Mouse (Mus musculus) left cerebral cortex, postnatal 4 days (tissue): ENCODE data around the gene Myo10. TPM values are rescaled to one million over a fixed set of nuclear protein-coding genes. Genes with fewer than 3 reads are reported as not detected.
A peak's percentile ranks its signal among the peaks of the same experiment; 100 is the strongest.

ENCODE experiments used
- DNase-seq: peaks from one replicate; pipeline ENCODE4 v3.0.0-alpha.2; 2022
- intact Hi-C: fragments of 180-260 bp; cut with DNase I; formaldehyde crosslinking; loops from one replicate; pipeline ENCODE4 v1.15.1; 2025
- total RNA-seq, 2 experiments: library from RNA; stranded (reverse); gene quantifications; 2 replicates each; pipeline ENCODE4 v1.2.3; 2021

The Myo10 gene
- total RNA-seq, 2 experiments from 2014 or later = 40.6 to 45.5 TPM

DNA sequence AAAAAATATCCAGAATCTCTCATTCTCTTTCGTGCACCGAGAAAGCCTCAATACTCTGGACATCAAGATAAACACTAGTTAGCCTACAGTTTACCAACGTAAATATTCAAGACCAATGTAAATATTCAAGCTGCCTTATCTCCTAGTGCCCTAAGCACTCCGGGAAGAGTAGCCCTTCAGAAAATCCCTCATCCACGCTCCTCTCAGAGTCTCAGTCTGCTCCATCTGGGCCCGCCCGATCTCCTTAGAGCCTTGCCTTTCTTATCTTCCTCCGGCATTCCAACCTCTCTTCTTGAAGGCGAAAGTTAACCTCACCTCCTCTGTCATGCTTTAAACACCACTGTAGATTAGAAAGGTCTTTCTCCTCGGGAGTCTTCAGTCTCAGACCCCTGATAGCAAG, 13.1 kb upstream of the Myo10 start:
- intact Hi-C loops = no loop called here
- no peak for DNase-seq

DNA sequence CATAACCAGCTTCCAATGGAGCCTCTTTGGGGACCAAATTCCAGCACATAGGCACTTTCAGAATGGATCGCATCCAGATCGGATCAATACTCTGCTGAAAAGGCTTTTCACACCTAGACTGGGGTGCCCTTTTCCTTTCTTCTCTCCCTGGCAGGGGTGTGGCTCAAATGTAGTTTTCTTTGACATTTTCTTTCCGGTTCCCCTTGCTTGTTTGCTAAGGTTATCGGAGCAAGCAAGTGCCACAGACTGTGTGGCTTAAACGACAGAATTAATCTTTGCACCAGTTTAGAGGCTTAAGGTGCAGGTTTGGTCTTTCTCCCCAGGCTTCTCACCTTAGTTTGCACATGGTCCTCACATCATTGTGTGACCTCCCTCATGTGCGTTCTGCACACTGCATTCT, 11.1 kb upstream of the Myo10 start:
- intact Hi-C loops = no loop called here
- no peak for DNase-seq

DNA sequence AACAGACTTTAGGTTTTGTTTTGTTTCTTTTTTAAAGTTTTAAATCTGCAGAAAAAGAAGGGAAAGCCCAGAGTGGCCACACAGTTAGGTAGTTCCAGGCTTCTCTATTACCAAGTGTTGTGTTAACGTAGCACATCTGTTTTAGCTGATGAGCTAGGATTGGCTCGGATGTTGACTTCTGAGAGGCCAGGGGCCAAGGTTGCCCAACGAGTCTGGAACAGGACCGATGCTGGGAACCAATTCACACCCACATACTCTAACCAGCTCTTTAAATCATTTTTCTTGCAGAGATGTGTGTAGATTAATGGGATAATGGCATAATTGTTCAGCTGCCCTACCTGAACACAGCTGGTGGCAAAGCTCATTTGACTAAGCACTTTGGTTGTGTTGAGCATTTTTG, 1.8 kb upstream of the Myo10 start:
- intact Hi-C loops = no loop called here
- DNase-seq = no peak

DNA sequence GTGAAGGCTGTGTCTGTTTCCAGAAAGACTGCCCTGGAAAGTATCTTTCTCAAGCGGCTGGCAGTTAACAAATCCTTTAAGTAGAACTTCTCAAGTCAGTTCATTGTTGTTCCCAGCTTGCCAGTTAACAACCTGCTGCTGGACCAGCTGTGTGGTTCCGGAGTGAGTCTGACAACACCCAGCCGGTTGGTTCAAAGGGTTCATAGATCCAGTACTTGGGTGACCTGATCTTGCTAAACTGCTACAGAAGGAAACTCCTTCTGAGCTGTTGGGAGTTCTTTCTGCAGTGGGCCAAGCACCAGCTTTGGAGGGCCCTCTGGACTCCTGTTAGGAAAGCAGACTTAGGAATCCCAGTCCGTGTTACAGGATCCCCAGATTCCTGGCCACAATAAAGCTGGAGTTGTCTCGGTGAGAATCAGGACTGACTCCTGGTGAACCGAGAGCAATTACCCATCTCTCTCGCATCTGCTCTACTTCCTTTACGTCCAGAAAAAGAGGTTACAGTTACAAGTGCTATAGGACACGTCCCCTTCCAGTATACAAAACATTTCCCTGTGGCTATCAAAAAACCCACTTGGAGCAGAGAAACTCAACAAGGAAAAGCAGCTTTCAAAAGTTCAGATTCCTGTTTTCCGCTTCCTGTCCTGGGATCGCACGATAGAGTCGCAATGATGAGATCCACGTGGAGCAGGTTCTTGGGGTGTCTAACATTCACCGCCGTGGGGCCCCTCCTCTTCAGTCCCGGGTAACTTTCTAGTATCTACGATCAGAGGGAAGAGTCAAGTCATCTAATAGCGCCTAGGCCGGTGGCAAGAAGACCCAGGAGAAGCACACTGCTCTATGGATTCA, 750 bp upstream of the Myo10 start:
- DNase-seq = no peak
- intact Hi-C loops = no loop called here

DNA sequence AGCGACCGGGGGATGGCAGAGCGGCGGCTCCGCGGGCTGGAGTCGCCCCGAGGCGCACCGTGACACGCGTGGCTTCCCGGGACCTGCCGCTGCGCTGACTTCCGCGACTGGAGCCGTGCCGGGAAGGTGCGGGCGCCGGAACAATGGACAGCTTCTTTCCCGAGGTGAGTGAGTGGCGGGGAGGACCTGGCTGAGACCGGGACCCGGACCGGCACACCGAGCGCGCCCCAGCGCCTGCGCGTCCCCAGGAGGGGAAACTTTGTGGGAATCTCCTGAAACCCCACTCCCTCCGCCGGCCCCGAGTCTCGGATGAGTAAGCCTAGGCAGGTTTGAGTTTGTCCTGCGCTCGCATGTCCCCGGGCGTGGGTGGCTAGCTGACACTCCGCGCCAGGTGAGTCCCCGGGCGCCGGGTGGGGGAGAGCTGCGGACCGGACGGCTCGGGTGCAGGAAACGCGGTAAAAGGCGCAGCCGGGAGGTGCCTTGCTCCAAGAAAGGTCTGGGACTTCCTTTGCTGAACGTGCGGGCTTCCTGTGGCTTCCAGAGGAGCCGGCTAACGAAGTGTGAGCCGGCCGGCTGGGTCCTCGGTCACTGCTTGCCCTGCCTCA, 644 bp downstream of the Myo10 start:
- peak; percentile 36 for DNase-seq
- intact Hi-C loops = no loop called here

DNA sequence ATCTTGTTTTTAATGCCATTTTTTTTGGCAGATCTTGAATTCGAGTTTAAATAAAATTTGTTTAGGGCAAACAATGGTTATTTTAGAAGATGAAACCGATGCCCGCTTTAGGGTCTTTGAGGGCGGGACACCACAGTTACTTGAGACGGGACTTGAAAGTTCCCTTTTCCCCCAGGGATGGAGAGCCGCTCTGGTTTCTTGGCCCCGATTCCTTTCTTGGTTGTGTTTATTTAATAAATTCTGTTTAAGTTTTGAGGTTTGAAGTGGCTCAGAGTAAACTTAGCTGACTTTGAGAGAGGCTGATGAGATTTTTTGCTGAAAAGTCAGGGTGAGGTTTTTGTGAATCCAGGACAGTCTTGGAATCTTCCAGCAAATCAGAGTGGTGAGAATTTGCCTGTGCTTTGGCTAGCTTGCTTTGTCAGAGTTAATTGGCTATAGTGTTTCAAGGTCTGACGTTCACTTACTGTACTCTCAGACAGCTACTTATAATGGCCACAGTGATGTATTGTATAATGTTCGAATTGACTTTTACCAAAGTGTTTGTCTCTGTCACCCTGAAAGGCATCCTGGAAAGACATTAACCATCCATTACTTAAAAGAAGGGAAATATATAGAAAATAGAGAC, 1.3 kb downstream of the Myo10 start:
- DNase-seq = no peak

DNA sequence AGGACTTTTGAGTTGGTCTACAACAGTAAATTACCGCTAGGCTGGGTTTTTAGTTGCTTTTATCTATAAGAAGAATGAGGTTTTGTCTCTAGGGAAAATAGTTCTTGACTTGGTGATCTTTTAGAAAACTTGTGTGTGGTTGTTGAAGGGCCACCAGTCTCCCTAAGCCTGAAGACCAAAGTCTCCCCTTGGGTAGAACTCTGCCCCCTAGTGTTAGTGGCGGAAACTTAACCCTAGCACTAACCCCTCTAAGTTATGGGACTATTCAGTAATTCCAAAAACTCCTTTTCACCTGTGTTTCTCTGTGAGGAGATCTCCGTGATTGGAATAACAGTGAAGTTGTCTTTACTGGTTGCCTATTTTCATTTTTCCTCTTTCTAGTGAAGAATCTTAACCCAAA, 1.9 kb downstream of the Myo10 start:
- intact Hi-C loops = no loop called here
- peak; percentile 41 for DNase-seq

More for the DNA sequence above, 1.3 kb downstream of the Myo10 start:
- intact Hi-C loops = no loop called here

DNA sequence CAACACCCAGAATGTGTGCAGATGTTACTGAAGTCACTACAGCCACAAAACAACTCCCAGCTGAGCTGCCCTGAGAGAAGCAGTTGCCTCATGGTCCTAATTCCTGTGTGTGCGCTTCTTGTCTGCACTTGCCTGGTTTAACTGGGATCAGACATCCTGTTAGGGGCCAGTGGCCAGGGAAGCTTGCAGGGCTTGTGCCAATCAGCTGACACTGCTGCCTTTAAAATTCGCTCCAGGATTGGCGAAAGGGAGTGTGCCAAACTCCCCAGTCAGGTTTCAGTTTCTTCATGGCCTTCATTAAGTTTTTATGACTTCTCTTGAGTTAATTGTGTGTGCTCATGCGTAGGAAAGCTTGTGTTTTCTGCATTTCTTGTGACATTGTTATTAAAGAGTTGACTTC, 3.1 kb downstream of the Myo10 start:
- DNase-seq = peak; percentile 34
- intact Hi-C loops = no loop called here

DNA sequence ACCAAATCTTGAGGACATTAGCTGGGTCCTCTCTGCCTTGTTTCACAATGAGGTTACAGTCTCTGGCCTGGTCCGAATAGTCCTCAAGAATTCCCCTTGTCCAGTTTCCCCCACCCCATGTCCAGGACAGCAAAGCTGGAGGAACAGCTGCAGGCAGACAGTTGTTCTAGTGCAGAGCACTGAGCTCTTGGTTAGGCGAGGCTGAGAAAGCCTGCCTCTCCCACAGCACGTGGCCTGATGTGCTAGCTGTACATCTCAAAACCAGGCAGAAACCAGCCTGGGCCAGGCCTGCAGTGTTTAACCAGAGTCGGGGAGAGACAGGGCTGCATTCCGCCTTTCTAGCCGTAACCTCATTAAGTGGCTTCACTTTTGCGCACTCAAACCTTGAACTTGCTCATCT, 4.7 kb downstream of the Myo10 start:
- intact Hi-C loops = no loop called here
- no peak for DNase-seq

DNA sequence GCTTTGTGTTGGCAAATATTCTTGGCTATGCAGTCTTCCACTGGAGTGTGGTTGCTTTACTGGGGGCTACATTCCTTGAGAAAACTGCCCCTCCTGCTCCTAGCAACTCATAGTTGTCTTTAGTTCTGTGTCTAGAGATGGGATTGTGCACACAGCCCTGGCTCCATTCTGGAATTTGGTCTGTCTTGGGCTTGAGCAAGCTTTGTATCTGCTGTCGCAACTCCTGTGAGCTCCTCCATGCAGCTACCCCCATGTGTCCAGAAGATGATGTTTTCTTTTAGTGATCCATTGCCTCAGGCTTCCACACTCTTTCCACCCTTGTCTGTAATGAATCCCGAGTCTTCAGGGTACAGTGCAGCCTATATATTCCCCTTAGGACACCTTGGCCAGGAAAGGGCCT, 5.9 kb downstream of the Myo10 start:
- intact Hi-C loops = no loop called here
- DNase-seq = no peak

DNA sequence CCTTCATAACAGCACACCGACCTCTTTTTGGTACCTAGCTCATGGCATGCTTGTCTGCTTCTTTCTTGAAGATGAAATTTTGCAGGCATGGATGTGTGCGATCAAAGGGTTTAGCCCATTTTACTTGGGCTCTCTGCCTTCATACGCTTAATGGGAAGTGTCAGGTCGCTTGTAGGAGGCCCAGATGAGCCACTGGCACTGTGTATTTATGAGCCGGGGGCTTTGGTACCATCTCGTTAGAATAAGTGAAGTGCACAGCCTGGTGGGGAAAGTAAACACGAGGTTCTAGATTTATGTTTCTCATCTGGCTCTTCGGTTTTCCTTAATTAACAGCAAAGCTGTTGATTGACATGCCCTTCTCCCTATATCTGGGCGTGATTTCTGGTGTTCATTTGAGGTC, 8.4 kb downstream of the Myo10 start:
- peak; percentile 45 for DNase-seq
- intact Hi-C loops = no loop called here

DNA sequence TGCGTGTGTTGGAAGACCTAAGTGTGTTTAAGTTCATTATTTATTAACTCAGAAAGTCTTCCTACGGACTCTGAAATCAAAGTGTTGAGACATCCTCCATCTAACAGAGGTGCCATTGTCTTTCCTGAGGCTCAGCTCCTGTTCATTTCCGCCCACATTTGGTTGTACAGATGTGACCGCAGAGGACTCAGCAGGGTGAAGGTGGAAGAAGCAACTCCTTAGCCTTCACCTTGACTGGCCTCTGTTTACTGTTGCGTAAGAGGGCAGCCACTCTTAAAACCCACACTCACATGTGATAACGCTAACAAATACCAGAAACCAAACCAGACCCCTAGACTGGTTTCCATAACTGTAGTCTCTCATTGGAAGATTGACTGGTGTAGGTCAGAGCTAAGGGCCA, 9.0 kb downstream of the Myo10 start:
- intact Hi-C loops = no loop called here

DNA sequence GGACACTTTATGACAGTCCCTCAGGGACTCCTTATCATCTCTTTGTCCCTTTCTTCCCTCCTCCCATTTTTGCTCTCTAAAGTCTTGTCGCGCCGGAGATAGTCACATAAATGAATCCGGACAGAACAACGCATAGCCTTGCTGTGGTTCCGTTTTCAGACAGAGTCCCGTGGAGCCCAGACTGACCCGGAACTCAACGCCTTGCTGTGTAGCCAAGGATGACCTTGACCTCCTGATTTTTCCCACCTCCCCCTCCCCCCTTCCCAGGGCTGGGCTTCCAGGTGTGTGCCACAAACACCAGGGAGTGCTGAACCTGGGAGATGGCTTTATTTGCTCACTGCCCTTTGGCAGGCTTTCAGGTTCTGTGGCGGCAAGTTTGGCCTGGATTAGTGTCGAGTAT, 10.6 kb downstream of the Myo10 start:
- intact Hi-C loops = no loop called here
- DNase-seq = no peak

More for the DNA sequence above, 9.0 kb downstream of the Myo10 start:
- DNase-seq = no peak

DNA sequence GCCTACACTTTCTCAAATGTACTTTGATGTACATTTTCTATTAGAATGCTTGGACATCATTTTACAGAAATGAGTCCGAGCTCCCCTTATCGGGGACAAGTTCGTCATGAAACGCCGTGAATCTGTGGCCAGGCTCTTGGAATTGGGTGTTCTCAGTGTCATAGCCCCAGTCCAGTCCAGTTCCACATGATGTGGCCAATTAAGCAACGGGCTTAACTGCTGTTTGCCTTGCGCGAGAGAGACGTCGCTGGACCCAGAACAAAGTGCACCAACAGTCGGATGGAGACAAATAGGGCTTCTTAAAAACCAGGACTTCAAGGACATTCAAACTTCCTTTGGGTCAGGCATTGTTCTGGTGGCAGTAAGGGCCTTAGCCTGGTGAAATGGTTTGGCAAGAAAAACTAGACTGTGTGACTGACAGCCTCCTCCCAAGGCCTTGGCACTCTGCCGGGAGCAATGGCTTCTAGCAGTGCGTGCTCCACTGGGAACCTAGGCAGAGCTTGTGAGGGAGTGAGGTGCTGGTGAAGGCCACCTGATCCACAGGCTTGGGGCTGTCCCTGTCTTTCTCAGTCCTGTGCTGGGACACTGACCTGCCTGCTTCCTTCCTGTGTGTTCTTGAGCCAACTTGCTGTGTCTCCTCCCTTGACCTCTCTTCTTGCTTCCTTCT, 11.5 kb downstream of the Myo10 start:
- intact Hi-C loops = no loop called here
- DNase-seq = peak; percentile 79

DNA sequence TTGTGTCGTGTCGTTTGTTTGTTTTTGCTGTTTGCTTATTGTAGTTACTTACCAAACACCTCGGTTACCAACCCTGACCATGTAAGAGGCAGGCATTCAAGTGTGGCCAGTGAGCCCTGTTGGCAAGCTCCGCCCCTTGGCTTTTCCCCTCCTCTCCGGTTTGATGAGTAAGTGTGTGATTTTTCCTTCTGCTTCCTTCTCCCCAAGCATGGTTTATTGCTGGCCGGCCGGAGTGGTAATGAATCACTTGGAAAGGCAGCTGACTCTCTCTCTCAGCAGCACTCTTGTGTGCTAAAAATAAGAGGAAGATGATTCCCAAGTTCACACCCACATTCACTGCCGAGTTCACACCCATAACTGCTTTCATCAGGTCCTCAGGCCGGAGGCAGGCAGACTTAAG, 15.4 kb downstream of the Myo10 start:
- intact Hi-C loops = no loop called here
- DNase-seq = no peak

DNA sequence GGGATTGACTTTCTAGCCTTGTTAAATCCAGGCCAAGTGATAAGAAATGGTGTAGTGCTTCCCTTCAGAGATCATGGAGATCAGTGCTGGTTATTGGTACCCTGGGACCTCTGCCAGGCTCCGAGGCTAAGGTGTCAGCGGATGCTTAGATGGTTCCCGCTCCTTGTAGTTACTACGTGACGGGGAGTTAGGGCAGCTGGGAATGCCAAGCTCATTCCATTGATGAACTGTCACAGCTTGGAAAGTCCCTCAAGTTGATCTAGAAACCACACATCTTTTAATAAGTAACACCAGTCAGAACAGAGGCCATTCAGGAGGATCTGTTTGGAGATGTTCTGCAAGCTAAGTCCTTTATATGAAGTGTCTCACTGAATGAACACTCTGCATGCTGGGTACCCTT, 16.9 kb downstream of the Myo10 start:
- intact Hi-C loops = no loop called here
- DNase-seq = no peak

DNA sequence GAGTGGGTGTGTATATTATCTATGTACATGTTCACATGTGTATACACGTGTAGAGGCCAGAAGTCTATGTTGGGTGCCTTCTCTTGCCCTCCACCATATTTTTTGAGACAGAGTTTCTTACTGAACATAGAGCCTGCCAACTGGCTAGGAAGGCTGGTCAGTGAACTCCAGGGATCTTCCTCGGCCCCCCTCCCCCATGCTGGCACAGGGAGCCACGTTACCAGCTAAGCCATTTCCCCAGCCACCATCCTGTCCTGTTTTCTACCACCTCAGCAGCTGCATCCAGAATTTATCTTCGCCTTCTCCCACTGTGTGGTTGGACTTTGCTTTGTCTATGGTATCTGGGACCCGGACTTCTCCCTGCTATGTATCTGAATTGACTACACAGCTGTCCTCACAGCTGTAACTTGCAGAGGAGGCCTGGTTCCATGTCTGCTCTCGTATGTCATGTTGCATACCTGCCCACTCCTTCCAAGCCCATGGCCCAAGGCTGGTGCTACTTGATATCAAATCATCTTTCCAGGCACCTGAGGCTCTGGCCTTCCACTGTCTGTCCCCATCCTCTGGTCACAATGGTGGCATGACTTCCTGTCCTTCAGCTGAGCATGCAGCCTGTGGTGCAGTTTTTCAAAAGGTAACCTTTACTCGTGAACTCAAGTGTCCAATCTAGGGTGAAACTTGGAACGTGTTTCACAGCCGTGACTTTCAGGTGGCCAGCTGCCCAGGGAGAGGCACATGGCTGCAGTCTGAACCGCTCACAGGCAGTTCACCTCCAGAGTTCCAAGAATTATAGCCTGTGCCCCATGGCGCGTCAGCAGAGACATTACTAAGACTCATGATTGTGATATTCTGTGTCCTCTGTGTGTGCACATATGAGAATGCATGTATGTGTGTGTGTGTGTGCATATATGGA, 18.8 kb downstream of the Myo10 start:
- no peak for DNase-seq
- intact Hi-C loops = no loop called here

DNA sequence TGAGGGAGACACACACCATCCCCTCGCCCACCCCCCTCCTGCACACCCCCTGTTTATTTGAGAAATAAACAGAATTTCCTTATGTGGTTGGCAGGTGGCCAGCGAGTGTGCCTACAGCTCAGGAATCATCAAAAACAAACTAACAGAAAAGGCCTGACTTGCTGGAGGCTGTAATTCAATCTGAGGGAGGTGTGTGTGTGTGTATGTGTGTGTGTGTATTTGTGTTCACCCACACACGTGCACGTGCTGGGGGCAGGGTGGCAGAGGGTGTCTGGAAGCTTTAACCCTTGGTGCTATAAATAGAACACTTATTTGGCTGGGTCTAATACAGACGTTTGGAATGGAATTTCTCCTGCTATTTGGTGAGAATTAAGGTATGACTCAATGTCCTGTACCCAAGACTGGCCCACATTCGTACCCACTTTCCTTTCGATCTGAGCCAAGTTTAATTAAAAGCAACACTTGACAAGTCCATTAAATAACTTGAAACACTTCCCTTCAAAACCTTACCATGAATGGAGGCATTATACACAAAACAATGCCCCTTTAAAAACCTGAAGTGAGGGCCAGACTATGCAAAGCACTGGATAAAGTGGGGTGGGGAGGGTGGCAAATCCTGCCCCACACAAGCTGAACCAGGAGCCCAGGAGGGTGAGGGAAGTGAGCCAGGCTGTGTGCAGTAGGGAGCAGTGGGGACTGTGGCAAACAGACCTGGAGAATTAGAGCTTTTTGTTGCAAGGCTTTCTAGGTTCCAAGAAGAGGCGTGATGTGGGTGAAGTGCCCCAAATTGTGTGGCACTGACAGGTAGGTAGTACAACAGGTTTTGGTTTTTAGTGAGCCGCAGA, 20.1 kb downstream of the Myo10 start:
- intact Hi-C loops = no loop called here
- DNase-seq = no peak

DNA sequence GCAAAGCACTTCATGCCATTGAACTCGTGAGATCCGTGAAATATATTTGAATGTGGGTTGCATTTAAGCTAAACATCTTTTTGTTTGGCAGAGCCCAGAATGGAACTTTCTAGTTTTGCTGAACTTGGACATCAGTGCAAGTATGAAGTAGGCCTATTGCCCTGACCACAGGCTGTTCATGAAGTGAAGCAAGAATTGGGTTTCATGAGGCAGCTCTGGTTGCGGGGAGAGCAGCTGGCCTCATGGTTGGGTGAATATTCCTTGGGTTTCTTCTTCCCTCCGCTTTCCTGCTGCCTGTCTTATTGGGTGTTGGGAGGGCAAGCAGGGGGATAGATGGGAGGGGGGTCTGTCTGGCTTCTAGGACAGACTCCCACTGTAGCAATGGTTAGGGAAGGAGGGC, 23.5 kb downstream of the Myo10 start:
- intact Hi-C loops = no loop called here
- no peak for DNase-seq

DNA sequence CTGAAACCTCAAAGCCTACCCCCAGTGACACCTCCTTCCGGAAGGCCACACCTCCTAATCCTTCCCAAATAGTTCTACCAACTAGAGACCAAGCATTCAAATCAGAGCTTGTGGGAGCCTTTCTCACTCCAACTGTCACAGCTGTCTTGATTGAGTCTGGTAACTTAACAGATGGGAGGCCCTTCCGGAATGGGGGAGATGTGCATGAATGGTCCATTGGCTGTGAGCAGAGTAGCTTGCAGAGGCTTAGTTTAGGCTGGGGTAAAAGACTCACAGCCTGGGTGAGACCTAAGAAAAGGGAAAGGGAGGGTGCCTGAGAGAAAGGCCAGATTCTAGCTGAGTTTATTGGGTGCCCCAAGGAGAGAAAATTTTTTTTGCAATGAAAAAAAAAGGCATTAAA, 26.0 kb downstream of the Myo10 start:
- no peak for DNase-seq
- intact Hi-C loops = no loop called here
